Mouse (Mus musculus): ENCODE results near the gene Sox6. TPM values are rescaled to one million over a fixed set of nuclear protein-coding genes. Genes with fewer than 3 reads are reported as not detected.

Sox6 gene
- polyA plus RNA-seq, 1 experiment from 2014 or later = 54.3 TPM

DNA sequence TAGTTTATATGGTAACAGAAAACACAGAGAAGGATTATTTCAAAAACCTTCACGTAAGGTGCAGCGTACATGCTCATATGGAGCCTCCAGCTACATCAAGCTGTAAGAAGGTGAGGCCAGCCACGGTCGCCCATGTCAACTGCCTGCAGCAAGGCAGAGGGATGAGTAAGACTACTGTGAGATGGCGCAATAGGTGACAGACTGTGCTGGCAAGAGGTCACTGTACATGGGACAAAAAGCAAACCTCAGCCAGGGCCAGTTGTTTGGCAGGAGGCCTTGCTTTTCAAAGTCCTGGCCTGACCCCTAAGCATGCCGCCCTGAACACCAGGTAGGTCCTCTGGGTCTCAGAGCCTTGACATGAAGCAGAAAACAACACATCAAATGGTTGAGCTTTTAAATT, 194.2 kb downstream of the Sox6 start:
- no peak overlapping the region for H3K27ac ChIP-seq
- H3K4me2 ChIP-seq = no peak overlapping the region
- no peak overlapping the region for H3K4me3 ChIP-seq
- no peaks in the 10 kb centered on the region for H3K27me3 ChIP-seq
- no peaks in the 10 kb centered on the region for H3K9me3 ChIP-seq
- ATAC-seq (ENCODE audit: insufficient number of reproducible peaks, low FRiP score, low TSS enrichment, low read depth) = no peak
- 85% methylated on average over 6 of the region's 6 CpGs for WGBS
- H3K9ac ChIP-seq = no peak overlapping the region
- no peaks in the 10 kb centered on the region for H3K4me1 ChIP-seq
- no peaks in the 10 kb centered on the region for H3K36me3 ChIP-seq

DNA sequence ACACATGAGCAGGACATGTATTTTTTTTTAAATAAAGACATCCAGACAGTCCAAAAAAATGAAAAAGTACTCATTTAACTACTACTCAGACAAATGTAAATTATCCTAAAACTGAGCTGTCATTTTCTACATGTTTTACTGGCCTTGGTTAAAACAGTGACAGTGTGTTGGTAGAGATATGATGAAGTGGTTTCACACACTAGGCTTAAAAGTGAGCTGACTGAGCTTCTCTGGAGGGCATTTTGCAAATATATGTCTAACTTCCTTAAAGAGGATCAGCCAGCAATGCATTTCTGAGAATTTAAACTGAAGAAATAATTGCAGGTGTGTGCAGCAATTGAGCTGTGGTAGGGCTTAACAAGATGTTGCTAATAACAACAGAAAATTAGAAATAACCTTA, 196.3 kb downstream of the Sox6 start:
- Histone ChIP-seq H3K4me2 (no peak overlapping the region), H3K27me3 (no peaks in the 10 kb centered on the region), H3K4me3 (no peak overlapping the region), H3K36me3 (no peaks in the 10 kb centered on the region), H3K4me1 (no peaks in the 10 kb centered on the region), H3K27ac (no peak overlapping the region), H3K9me3 (no peaks in the 10 kb centered on the region), H3K9ac (no peak overlapping the region)
- no peak for ATAC-seq (ENCODE audit: insufficient number of reproducible peaks, low FRiP score, low TSS enrichment, low read depth)

DNA sequence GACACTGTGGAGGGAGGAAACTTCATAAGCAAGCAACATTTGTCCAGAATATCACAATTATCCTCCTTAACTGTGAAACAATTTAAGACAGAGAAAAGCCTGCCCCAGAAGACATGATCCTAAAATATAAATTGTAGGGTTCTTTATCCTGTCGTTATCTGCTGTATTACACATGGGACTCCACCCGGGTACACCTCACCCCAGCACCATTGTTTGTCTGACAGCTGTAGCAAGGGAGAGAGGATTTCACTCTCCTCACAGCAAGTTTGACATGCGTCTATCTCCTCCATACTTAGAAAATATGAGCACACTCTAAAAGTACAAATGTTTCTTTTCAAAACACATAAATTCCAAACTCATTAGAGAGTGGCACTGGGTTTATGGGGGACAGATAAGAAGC, 198.0 kb downstream of the Sox6 start:
- WGBS = 61% methylated on average over 3 of the region's 3 CpGs
- ATAC-seq (ENCODE audit: insufficient number of reproducible peaks, low FRiP score, low TSS enrichment, low read depth) = no peak

DNA sequence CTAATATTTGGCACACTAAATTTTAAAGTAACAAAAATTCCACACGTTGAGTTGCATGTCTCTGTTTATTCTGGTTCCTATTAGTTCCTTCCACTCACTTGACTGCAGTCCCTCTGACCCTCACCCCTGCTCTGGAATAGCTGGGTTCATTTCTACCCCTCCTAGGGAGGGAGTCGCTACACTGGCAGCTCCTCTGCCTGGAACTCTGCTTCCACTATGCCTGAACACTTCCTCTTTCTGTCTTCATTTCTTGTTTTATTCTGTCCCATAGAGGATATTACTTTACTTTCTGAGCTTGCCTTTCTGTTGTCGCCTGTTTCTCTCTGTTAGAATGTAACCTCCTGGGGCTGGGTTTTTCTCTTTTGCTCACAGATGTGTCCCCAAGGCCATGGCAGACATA, 203.6 kb downstream of the Sox6 start:
- H3K4me2 ChIP-seq = no peak overlapping the region
- H3K9me3 ChIP-seq = no peaks in the 10 kb centered on the region
- no peaks in the 10 kb centered on the region for H3K36me3 ChIP-seq
- H3K4me1 ChIP-seq = 0 out of 2 replicates have a peak, but pooled peaks cover 4% of the 10 kb centered on the region
- no peak overlapping the region for H3K9ac ChIP-seq
- H3K27me3 ChIP-seq = no peaks in the 10 kb centered on the region
- no peak for ATAC-seq (ENCODE audit: insufficient number of reproducible peaks, low FRiP score, low TSS enrichment, low read depth)
- whole genome bisulfite sequencing = 73% methylated on average over 3 of the region's 3 CpGs
- H3K4me3 ChIP-seq = no peak overlapping the region
- H3K27ac ChIP-seq = no peak overlapping the region

More for the DNA sequence above, 198.0 kb downstream of the Sox6 start:
- Histone ChIP-seq H3K4me3 (no peak overlapping the region), H3K9me3 (no peaks in the 10 kb centered on the region), H3K9ac (no peak overlapping the region), H3K27me3 (no peaks in the 10 kb centered on the region), H3K27ac (no peak overlapping the region), H3K36me3 (no peaks in the 10 kb centered on the region), H3K4me2 (no peak overlapping the region), H3K4me1 (no peaks in the 10 kb centered on the region)

DNA sequence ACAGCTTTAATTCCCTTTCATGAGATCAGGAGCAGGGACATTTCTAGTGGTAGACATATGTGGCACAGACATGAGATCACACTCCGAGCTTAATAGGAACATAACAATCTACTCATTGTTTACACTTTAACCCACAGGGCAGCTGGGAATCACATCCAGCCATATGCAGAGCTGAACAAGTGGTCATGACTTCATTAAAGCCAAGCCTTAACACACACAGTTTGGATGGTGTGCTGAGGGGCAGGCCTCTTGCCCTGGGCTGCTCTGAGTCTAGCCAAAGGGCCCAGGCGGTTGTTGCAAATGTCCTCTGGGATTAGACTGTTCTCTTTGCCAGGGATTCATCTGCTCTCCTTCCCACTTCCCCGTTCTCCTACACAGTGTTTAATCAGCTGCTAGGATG, 204.9 kb downstream of the Sox6 start:
- Histone ChIP-seq H3K4me1 (0 out of 2 replicates have a peak, but pooled peaks cover 4% of the 10 kb centered on the region), H3K4me2 (no peak overlapping the region), H3K9ac (no peak overlapping the region), H3K27ac (no peak overlapping the region), H3K27me3 (no peaks in the 10 kb centered on the region), H3K4me3 (no peak overlapping the region), H3K9me3 (no peaks in the 10 kb centered on the region), H3K36me3 (no peaks in the 10 kb centered on the region)
- ATAC-seq (ENCODE audit: insufficient number of reproducible peaks, low FRiP score, low TSS enrichment, low read depth) = no peak
- WGBS = 36% methylated on average over 3 of the region's 3 CpGs

DNA sequence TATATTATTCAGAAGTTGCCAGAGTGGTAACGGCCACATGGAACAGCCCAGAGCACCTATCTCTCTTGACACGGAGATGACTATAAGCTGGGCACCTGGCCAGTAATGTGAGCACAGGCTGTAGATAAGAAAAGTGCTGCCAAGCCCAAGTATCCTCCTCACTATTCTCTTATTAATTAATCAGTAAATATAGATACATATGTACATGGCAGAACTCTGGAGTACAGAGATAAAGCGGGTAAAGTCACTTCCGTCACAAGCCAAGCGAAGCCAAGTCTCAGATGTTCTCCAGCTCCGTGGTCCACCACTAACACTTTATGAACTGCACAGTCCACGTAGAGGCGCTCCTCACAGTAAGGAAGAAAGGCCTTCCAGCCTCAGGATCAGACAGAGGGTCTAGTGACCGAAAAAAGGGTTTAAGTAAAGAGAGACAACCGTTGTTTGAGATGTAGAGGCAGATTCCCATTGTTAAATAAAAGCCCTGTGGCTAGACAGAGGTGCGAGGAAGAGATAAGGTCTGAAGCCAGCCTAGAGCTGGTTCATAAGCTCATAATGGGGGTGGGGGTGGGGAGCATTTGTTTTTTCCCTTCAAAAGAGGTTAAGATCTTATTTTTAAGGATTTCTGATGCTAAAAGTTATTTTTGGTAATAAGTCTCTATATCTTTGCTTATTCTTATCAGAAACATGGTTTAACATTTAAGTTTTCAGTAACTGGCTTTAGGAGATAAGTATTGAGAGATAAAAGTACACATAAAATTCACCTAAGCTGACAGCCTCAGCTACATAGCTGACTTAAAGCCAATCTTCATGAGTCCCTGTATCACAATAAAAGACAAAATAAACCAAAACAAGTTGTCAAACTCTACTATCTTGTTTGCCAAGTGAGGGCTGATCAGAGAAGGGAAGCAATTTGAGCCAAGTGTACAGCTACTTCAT, 207.4 kb downstream of the Sox6 start:
- 76% methylated on average over 11 of the region's 11 CpGs for WGBS
- no peaks in the 10 kb centered on the region for H3K9me3 ChIP-seq
- no peak for ATAC-seq (ENCODE audit: insufficient number of reproducible peaks, low FRiP score, low TSS enrichment, low read depth)
- no peak overlapping the region for H3K4me3 ChIP-seq
- H3K4me1 ChIP-seq = peaks cover 11% of the 10 kb centered on the region
- no peaks in the 10 kb centered on the region for H3K27me3 ChIP-seq
- H3K36me3 ChIP-seq = no peaks in the 10 kb centered on the region
- H3K4me2 ChIP-seq = no peak overlapping the region
- H3K9ac ChIP-seq = no peak overlapping the region
- H3K27ac ChIP-seq = no peak overlapping the region

DNA sequence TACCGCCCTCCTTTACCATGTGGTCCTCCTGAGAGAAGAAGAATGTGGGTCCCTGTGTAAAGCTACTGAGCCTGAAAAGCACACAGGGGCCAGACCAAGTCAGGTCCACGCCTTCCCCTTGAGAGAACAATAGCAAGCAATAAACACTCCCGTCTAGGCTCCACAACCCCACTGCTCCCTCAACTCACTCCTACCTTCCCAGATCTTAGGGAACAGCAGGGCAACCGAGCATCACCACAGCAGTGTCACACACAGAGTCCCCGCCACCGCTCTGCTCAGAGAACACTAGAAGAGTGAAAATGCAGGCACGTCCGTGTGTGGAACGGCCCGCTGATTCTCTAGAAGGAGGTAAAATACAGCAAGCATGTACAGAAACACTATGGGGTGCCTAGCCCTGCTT, 208.2 kb downstream of the Sox6 start:
- no peaks in the 10 kb centered on the region for H3K9me3 ChIP-seq
- no peaks in the 10 kb centered on the region for H3K36me3 ChIP-seq
- H3K27ac ChIP-seq = no peak overlapping the region
- no peak overlapping the region for H3K9ac ChIP-seq
- peaks cover 18% of the 10 kb centered on the region for H3K4me1 ChIP-seq
- H3K27me3 ChIP-seq = no peaks in the 10 kb centered on the region
- ATAC-seq (ENCODE audit: insufficient number of reproducible peaks, low FRiP score, low TSS enrichment, low read depth) = no peak
- WGBS = 50% methylated on average over 10 of the region's 10 CpGs
- no peak overlapping the region for H3K4me2 ChIP-seq
- no peak overlapping the region for H3K4me3 ChIP-seq

DNA sequence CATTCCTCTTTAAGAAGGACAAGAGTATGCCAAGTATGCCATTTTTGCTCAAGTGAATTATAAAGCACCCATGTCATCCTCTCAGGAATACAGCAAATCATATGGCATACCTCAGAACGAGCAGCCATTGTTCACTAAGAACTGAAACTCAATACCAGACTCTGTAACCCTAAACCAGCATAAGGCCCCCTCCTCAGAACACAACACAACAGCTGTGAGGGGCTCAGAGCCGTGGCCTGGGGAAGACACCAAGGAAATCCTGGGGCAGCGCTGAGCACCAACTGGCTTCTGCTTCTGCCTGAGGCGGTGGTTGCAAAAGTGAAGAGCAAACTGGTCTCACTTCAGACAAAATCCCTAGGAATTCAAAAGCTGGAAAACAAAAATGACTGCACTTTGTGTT, 208.8 kb downstream of the Sox6 start:
- Histone ChIP-seq H3K27me3 (no peaks in the 10 kb centered on the region), H3K4me2 (no peak overlapping the region), H3K9me3 (no peaks in the 10 kb centered on the region), H3K4me3 (no peak overlapping the region), H3K9ac (no peak overlapping the region), H3K27ac (no peak overlapping the region), H3K4me1 (peaks cover 23% of the 10 kb centered on the region), H3K36me3 (no peaks in the 10 kb centered on the region)
- 28% methylated on average over 4 of the region's 4 CpGs for WGBS
- peak; percentile 41; the same call in 1 of the 2 replicates for ATAC-seq (ENCODE audit: insufficient number of reproducible peaks, low FRiP score, low TSS enrichment, low read depth)

DNA sequence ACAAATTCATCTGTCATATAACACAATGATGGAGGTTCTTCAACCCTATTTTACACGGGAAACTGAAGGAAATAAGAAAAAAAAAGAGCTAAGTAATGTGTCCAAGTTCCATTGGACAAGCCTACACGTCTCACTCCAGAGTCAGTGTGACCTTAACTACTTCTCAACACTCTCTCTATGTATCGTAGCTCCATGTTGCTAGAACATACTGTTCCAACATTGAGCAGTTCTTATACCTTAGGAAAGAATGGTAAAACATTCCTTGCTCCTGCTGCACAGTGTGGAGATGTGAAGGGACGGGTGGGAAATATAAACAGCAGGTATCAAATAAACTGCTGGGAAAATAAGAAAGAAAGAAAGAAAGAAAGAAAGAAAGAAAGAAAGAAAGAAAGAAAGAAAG, 209.3 kb downstream of the Sox6 start:
- H3K4me1 ChIP-seq = peaks cover 28% of the 10 kb centered on the region
- no peak for ATAC-seq (ENCODE audit: insufficient number of reproducible peaks, low FRiP score, low TSS enrichment, low read depth)
- 74% methylated on average over 4 of the region's 4 CpGs for WGBS
- no peak overlapping the region for H3K9ac ChIP-seq
- H3K4me2 ChIP-seq = no peak overlapping the region
- no peak overlapping the region for H3K4me3 ChIP-seq
- no peaks in the 10 kb centered on the region for H3K36me3 ChIP-seq
- no peaks in the 10 kb centered on the region for H3K9me3 ChIP-seq
- H3K27ac ChIP-seq = no peak overlapping the region
- H3K27me3 ChIP-seq = no peaks in the 10 kb centered on the region

DNA sequence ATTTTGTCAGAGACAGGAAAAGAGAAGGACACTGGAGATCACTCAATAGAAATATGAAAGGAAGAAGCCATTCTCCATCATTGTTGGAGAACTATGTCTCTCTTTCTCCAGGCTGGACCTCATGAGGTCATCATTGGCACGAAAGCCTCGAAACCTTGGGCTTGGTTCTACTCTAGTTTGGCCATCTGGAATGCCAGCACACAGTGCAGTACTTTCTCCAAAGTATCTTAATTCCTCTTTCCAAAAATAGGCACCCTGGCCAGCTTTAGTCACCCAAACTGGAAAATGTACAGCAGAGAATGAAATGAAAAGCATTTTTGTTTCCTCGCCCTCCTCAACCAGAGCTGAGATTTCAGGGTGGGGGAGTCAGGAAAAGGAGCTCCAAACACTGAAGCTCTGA, 213.3 kb downstream of the Sox6 start:
- Histone ChIP-seq H3K4me3 (no peak overlapping the region), H3K27me3 (no peaks in the 10 kb centered on the region), H3K4me1 (peaks cover 28% of the 10 kb centered on the region), H3K36me3 (no peaks in the 10 kb centered on the region), H3K9ac (no peak overlapping the region), H3K4me2 (no peak overlapping the region), H3K27ac (peak overlapping the region; percentile 75), H3K9me3 (no peaks in the 10 kb centered on the region)
- 54% methylated on average over 3 of the region's 3 CpGs for WGBS
- 0 out of 2 replicates have a peak, but pooled peaks have one; percentile 40 for ATAC-seq (ENCODE audit: insufficient number of reproducible peaks, low FRiP score, low TSS enrichment, low read depth)

DNA sequence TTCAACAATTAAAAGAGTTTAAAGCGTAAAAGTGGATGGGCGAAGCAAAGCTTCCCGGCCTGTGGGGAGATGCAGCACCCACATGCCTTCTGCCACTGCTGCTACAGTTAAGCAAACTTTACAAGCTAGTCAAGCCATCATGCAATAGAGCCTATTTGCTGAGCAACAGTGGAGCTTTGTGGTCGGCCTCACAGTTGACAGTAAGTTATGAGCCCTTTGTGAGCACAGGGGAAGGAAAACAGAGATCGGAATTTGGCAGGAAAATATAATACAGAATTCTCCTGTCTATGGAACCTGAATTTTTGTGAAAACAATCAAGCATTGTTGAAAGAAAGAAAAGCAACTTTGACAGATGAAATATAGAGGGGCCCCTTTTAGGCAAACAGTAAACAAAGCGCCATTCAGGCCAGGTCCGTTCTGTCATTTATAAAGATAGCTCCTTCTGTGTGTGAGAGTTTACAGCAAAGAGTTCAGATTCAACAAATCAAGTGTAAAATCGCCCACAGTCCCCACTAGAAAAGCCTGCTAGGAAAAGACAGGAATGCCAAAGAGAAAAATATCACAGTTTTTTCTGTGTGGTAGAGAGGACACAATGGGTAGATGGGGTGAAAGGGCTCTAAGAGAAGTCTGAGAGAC, 213.9 kb downstream of the Sox6 start:
- 0 out of 2 replicates have a peak overlapping the region, but pooled peaks have one; percentile 19 for H3K4me2 ChIP-seq

DNA sequence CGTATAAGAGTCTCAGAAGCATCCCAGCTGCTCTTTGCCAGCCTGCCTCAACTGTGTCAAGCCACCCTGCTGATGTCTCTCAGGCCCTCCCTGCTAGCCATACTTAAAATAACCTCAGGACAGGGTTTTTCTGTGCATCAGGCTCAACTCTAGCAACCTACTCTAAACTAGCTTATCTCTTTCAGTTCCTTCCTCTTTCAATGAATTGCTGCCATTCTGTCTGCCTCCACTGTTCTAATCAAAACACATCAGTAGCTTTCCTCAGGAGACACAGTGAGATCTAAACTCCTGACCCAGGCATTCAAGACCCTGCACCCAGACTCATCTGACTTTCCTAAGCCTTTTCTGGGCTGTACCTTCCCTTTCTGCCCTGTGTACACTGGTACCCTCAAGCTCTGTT, 219.5 kb downstream of the Sox6 start:
- H3K4me2 ChIP-seq = no peak overlapping the region
- H3K27ac ChIP-seq = no peak overlapping the region
- H3K4me3 ChIP-seq = no peak overlapping the region
- H3K36me3 ChIP-seq = peaks cover 4% of the 10 kb centered on the region; the same call in 1 of the 2 replicates
- WGBS = 62% methylated on average over 1 of the region's 1 CpGs
- peaks cover 1% of the 10 kb centered on the region; the same call in 1 of the 2 replicates for H3K4me1 ChIP-seq
- no peaks in the 10 kb centered on the region for H3K27me3 ChIP-seq
- ATAC-seq (ENCODE audit: insufficient number of reproducible peaks, low FRiP score, low TSS enrichment, low read depth) = no peak
- no peaks in the 10 kb centered on the region for H3K9me3 ChIP-seq
- H3K9ac ChIP-seq = no peak overlapping the region

More for the DNA sequence above, 213.9 kb downstream of the Sox6 start:
- Histone ChIP-seq H3K4me3 (no peak overlapping the region), H3K9ac (no peak overlapping the region), H3K4me1 (peaks cover 26% of the 10 kb centered on the region), H3K27me3 (no peaks in the 10 kb centered on the region), H3K36me3 (no peaks in the 10 kb centered on the region), H3K27ac (peak overlapping the region; percentile 75), H3K9me3 (no peaks in the 10 kb centered on the region)
- no peak for ATAC-seq (ENCODE audit: insufficient number of reproducible peaks, low FRiP score, low TSS enrichment, low read depth)
- 37% methylated on average over 8 of the region's 8 CpGs for WGBS

Measured in limb, embryonic 15.5 days (tissue).